ENCODE assay signal across 26 mouse cellular contexts in the genomic region with DNA sequence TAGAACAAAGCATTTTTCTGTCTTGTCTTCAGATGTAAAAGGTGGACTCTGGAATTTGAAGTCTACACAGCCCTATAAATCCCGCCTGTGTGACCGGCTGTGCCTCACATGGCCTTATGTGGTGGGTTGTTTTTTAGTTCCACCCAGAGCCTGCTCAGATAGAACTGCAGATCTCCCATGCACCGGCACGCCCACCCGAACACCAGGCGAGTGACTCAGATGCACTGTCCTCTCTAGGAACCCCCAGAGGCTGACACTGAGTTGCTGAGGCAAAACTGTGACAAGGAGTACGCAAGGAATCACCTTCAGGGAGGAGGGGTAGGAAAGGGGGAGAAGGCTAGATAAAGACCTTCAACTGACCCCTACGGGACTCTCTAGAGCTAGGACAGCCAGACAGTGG. TPM values are rescaled to one million over a fixed set of nuclear protein-coding genes. Genes with fewer than 3 reads are reported as not detected.
DNase-seq lines count a peak whose midpoint lies in the region; ATAC-seq and TF ChIP-seq lines count a peak whose summit lies in the region.
"Had no signal": no experiment of that assay in that cellular context is flagged by ENCODE, and none has a peak within 500 bp of the region (broad histone marks: within the 10 kb centered on the region; RNA-seq: fewer than 3 reads in every experiment).

No protein-coding gene starts in this region.

- no peak for TF ChIP-seq POLR2A in myocyte (IDR thresholded peaks at IDR 0.05; ENCODE audit: insufficient read length, low read depth)

- H3K36me3 ChIP-seq in intestine, postnatal 0 days (ENCODE audit: control insufficient read depth, insufficient read depth): no peaks in the 10 kb centered on the region
- H3K36me3 ChIP-seq in intestine, embryonic 15.5 days: no peaks in the 10 kb centered on the region
- no peaks in the 10 kb centered on the region for H3K36me3 ChIP-seq in myocyte (ENCODE audit: control insufficient read depth, insufficient read depth)
- H3K36me3 ChIP-seq: embryonic facial prominence, embryonic 10.5 days; embryonic facial prominence, embryonic 13.5 days; forebrain, embryonic 12.5 days; forebrain, embryonic 15.5 days; heart, embryonic 13.5 days had no signal

- 0 out of 2 replicates have a peak, but pooled peaks cover 4% of the 10 kb centered on the region for H3K4me1 ChIP-seq in intestine, postnatal 0 days (replicated peaks; ENCODE audit: control insufficient read depth, insufficient read depth, low read length)
- H3K4me1 ChIP-seq in intestine, embryonic 15.5 days (replicated peaks): 0 out of 2 replicates have a peak, but pooled peaks cover 2% of the 10 kb centered on the region

- H3K4me3 ChIP-seq in intestine, postnatal 0 days (ENCODE audit: low read depth, low read length): no peak overlapping the region
- no peak overlapping the region for H3K4me3 ChIP-seq in intestine, embryonic 15.5 days (replicated peaks)
- H3K4me3 ChIP-seq in myocyte: no peak overlapping the region
- H3K4me3 ChIP-seq: embryonic facial prominence, embryonic 10.5 days; embryonic facial prominence, embryonic 13.5 days; erythroblast, embryonic 14.5 days; forebrain, embryonic 12.5 days; forebrain, embryonic 15.5 days; heart, embryonic 13.5 days had no signal

- no peak overlapping the region for H3K9ac ChIP-seq in intestine, postnatal 0 days (ENCODE audit: low read depth, low read length)
- no peak overlapping the region for H3K9ac ChIP-seq in intestine, embryonic 15.5 days
- H3K9ac ChIP-seq: embryonic facial prominence, embryonic 13.5 days; forebrain, embryonic 12.5 days; forebrain, embryonic 15.5 days; heart, embryonic 13.5 days; hindbrain, embryonic 14.5 days had no signal

- DNase-seq in Patski (ENCODE audit: low read depth, low spot score): no peak
- no peak for DNase-seq in thymus, postnatal 25 days
- DNase-seq: adrenal gland, adult 2 months; adrenal gland, postnatal 14 days; cerebellum, adult 11-12 months; cerebellum, adult 8-10 months; cerebellum, postnatal 10 days; cerebellum, postnatal 36 days; embryo, embryonic 11 days; gastrocnemius, postnatal 14 days; heart, adult 18-20 months; heart, postnatal 14 days; heart, postnatal 4 days had no signal

- H3K9me3 ChIP-seq in intestine, postnatal 0 days (ENCODE audit: control insufficient read depth): no peaks in the 10 kb centered on the region
- no peaks in the 10 kb centered on the region for H3K9me3 ChIP-seq in intestine, embryonic 15.5 days
- H3K9me3 ChIP-seq: embryonic facial prominence, embryonic 10.5 days; embryonic facial prominence, embryonic 13.5 days; forebrain, embryonic 12.5 days; forebrain, embryonic 15.5 days; heart, embryonic 13.5 days had no signal

- H3ac ChIP-seq in myocyte (ENCODE audit: control insufficient read depth, insufficient read length): no peak overlapping the region

- H3K27me3 ChIP-seq in intestine, postnatal 0 days (replicated peaks; ENCODE audit: control insufficient read depth, insufficient read depth, low read length): no peaks in the 10 kb centered on the region
- no peaks in the 10 kb centered on the region for H3K27me3 ChIP-seq in intestine, embryonic 15.5 days (replicated peaks)
- H3K27me3 ChIP-seq in Patski (no peaks in the 10 kb centered on the region), myocyte (ENCODE audit: control insufficient read depth, insufficient read depth, insufficient read length) (no peaks in the 10 kb centered on the region)
- H3K27me3 ChIP-seq: embryonic facial prominence, embryonic 13.5 days; forebrain, embryonic 12.5 days; forebrain, embryonic 15.5 days; heart, embryonic 13.5 days had no signal

- H3K27ac ChIP-seq in intestine, postnatal 0 days (ENCODE audit: low read depth, low read length): peak overlapping the region; percentile 8; the same call in 1 of the 2 replicates
- no peak overlapping the region for H3K27ac ChIP-seq in intestine, embryonic 15.5 days
- H3K27ac ChIP-seq: embryonic facial prominence, embryonic 10.5 days; embryonic facial prominence, embryonic 13.5 days; forebrain, embryonic 12.5 days; forebrain, embryonic 15.5 days; heart, embryonic 13.5 days; hindbrain, embryonic 14.5 days; hindbrain, postnatal 0 days had no signal

- in situ Hi-C loops in Patski (cut with MboI; ENCODE audit: low pct_unique_long_range_greater_than_20kb): no loop called here

- WGBS in intestine, postnatal 0 days: 63% methylated on average over 8 of the region's 8 CpGs
- 78% methylated on average over 8 of the region's 8 CpGs for WGBS in intestine, embryonic 15.5 days

- TF ChIP-seq CTCF in intestine, postnatal 0 days (IDR thresholded peaks at IDR 0.05; ENCODE audit: low read depth): no peak
- no peak for TF ChIP-seq CTCF in Patski (IDR thresholded peaks at IDR 0.05)

- no peak overlapping the region for H3K4me2 ChIP-seq in intestine, postnatal 0 days (replicated peaks; ENCODE audit: low read depth)
- no peak overlapping the region for H3K4me2 ChIP-seq in intestine, embryonic 15.5 days (replicated peaks)
- H3K4me2 ChIP-seq in myocyte (ENCODE audit: low read depth): peak overlapping the region; percentile 19
- H3K4me2 ChIP-seq: embryonic facial prominence, embryonic 13.5 days; forebrain, embryonic 12.5 days; forebrain, embryonic 15.5 days; heart, embryonic 13.5 days; hindbrain, embryonic 14.5 days had no signal

- POLR2A ChIA-PET in Patski (lab: Charles Lee): no interaction called here

- CTCF ChIA-PET in Patski (lab: Charles Lee): interaction anchor here (0.7 to 3.0 kb wide), 5 partner anchors 10 to 123 kb away, joined by 3 to 9 read pairs (median 5); no protein-coding TSS in a partner anchor

- no peak for ATAC-seq in intestine, postnatal 0 days
- ATAC-seq in intestine, embryonic 15.5 days: no peak
- ATAC-seq in Patski: peak; percentile 40
- ATAC-seq in CD4-positive, CD25-positive, alpha-beta regulatory T cell, adult 4 months: no peak
- ATAC-seq: forebrain, embryonic 15.5 days; hindbrain, postnatal 0 days; inflammation-experienced regulatory T-cells, adult 6 months had no signal

- peaks cover 52% of the 10 kb centered on the region for H3K79me2 ChIP-seq in myocyte (ENCODE audit: control insufficient read depth, insufficient read depth)

TF ChIP-seq in myocyte, 11 proteins besides CTCF, POLR2A, EP300 and RAD21:
- TF ChIP-seq MYOD1 (IDR thresholded peaks at IDR 0.05; ENCODE audit: control insufficient read depth in 1 of 3, insufficient read length in 2 of 3, low read depth in 2 of 3) (peak in 1 of 3 experiments; percentile 43), TCF12 (IDR thresholded peaks at IDR 0.05; ENCODE audit: insufficient read depth, poor library complexity, severe bottlenecking) (no peak), USF1 (IDR thresholded peaks at IDR 0.05; ENCODE audit: low read depth) (no peak), SRF (IDR thresholded peaks at IDR 0.05; ENCODE audit: control insufficient read depth, insufficient read length, low read depth) (no peak), MYOG (IDR thresholded peaks at IDR 0.05; ENCODE audit: control insufficient read depth in 1 of 3, insufficient read depth in 1 of 3, insufficient read length in 2 of 3, low read depth in 2 of 3) (peak in 1 of 3 experiments; percentile 50), CEBPB (IDR thresholded peaks at IDR 0.05; ENCODE audit: insufficient read depth, poor library complexity, severe bottlenecking) (no peak)

RNA-seq across cellular contexts. Expression of gene Zfp622, which starts 56.2 kb away (rescaled TPM):
- 23.3 and 24.4 TPM in 2 replicates for polyA plus RNA-seq in intestine, postnatal 0 days (2015; fragmentation: Nextera tagmentation; extraction: Ambion mirVana)
- polyA plus RNA-seq in intestine, embryonic 15.5 days (2015; fragmentation: Nextera tagmentation; extraction: Ambion mirVana): 31.8 and 34.9 TPM in 2 replicates
- polyA plus RNA-seq in Patski (2021) (54.8 TPM), myocyte (2012; fragmentation: generic; extraction: Trizol) (102 TPM)
- polyA plus RNA-seq in CD4-positive, CD25-positive, alpha-beta regulatory T cell, adult 4 months (2017; shearing (Covaris generic)): 10 to 100 TPM in 1 of 2 experiments, 1 to 10 TPM in 1; 6.3 to 18.1 TPM
